Mouse (Mus musculus) layer of hippocampus, postnatal 36 days (tissue): ENCODE measurements around the gene Recql5. TPM values are rescaled to one million over a fixed set of nuclear protein-coding genes. Genes with fewer than 3 reads are reported as not detected.

Source experiments
- DNase-seq, 2 experiments: peaks; one replicate each; pipeline ENCODE4 v3.0.0; 2022
- total RNA-seq, 2 experiments: library from RNA; stranded (reverse); gene quantifications; 2 replicates each; pipeline ENCODE4 v1.2.3; 2021

Recql5 gene
- total RNA-seq, 2 experiments from 2014 or later: 30.4 to 35.1 TPM

DNA sequence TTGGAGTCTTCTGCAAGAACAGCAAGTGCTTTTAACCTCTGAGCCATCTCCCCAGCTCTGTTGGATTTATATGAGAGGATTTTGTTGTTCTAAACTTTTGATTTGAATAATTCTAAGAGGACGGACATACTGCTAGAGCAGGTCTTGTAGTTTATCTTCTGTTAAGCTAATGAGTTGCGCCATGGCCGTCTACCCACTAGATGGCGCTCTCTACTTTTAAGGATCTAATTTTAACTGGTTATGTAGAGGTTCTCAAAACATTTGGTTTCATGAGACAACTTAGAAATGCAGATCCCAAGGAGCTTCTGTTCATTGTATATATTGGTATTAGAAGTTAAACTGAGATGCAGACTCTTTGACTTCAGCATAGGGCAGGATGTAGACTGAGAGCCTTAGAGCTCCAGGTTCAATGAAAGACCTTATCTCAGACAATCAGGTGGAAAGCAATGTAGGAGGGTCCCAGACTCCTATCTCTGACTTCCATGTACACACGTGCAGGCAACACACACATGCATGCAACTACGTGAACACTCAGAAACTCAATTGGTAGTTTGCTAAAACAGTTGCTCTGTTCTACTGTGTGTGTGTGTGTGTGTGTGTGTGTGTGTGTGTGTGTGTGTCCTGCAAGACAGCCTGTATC is 6.5 kb upstream of the Recql5 start:
- peak; percentile 43 to 57 for DNase-seq

DNA sequence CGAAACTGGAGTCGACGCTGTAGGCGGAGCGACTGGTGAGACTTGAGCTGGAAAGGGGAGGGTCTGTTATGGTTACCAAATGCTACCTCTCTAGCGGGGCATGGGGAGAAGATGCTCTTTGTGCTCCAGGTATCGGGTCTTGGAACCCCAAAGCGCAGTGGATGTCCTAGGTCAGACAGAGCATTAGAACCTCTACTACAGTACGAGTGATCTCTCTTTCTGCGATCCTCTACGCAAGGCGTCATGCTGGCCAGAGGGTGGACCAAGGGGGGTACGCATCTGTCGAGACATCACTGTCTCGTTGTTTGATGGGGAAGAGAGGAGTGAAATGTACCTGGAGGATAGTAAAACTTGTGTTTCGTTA is 452 bp upstream of the Recql5 start:
- no peak for DNase-seq

DNA sequence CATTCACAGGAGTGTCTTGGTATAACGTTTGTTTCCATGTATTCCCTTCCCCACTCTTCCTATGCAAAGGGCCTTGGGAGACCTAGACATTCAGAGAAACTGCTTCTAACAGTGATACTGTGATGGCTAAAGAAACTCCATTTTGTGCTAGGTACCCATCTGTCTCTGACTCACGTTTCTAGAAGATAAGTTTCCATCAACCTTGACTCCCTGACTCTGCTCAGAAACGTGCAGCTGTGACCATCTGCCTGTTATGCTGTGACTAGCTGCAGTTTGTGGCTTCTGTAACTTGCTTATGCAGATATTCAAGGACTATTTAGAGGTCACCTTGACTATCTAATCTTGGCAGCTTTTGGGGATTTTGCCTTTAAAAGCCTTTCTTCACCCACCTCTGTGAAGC is 2.0 kb downstream of the Recql5 start:
- no peak for DNase-seq

DNA sequence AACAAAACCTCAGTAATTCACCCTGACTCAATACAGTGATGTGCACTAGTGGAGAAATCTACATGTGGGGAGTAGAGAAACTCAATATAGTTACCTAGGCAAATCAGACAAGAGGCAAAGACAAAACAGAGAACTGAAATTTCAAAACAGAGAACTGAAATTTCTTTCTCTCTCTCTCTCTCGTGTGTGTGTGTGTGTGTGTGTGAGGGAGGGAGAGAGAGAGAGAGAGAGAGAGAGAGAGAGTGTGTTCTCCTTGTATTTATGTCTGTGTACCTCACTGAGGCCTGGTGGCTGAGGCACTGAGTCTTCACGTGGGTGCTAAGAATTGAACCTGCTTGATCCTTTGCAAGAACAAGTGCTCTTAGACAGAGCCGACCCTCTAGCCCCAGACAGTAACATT is 3.5 kb downstream of the Recql5 start:
- DNase-seq: no peak

DNA sequence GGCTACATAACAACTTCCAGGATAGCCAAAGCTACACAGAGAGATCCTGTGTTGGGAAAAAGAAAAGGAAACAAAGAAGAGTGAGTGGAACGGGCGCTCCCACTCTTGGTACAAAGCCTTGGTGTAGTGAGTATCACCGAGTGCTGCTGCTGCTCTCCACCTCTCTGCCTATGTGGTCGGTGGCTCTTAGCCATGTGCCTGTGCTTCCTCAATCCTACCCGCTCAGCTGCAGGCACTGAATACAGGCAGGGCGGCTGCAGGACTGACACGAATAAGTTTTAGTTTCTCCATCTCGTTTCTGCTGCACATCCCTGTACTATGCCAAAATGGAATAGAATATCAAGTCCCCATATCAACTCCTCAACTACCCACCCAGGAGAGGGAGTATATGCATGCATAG is 4.2 kb downstream of the Recql5 start:
- DNase-seq: no peak

DNA sequence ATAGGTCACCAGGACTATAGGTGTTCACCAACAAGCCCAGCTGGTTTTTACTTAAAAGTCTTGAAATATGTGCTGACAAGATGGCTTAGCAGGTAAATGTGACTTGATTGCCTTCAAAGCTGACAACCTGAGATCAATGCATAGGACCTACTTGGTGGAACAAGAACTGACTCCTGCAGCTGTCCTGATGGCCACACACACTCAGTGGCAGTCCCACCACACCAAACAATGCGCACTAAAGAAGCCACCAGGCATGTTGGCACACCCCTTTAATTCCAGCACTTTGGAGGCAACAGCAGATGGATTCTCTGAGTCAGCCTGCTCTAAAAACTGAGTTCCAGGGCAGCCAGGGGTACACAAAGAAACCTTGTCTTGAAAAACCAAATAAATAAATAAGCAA is 11.3 kb downstream of the Recql5 start:
- no peak for DNase-seq

DNA sequence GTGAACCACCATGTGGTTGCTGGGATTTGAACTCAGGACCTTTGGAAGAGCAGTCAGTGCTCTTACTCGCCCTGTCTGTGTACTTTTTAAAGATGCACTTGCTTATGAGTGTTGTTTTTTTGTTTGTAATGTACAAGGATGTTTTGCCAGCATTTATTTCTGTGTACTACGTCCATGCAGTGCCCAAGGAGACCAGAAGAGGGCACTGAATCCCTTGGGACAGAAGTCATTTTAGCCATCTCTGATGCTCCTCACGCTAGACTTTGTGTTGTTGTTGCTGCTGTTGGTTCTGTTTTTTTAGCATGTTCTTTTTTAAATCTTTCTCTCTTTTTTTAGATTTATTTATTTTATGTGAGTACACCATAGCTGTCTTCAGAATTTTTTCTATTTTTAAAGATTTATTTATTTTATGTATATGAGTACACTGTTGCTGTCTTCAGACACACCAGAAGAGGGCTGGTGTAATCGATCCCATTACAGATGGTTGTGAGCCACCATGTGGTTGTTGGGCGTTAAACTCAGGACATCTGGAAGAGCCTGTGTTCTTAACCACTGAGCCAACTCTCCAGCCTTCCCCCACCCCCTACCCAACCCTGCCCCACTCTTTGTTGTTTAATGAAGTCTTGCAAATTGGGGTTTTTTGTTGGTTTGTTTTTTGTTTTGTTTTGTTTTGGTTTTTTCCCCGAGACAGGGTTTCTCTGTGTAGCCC is 13.0 kb downstream of the Recql5 start:
- no peak for DNase-seq

DNA sequence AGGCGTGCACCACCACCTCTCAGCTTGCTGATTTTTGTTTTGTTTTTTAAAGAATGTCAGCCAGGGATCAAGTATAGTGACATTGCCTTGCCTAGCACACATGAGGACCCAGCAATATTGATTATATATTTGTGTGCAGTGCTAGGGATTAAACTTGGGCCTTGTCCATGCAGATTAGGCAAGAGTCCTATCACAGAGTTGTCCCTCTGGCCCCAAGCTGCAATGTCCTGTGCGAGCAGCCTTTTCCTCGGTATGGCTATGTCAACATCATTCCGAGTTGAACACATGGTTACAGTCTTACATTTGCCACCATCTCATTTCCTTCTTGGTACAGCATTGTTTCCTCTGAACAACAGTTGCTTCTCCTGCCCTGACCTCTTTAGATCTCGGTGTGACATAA is 14.2 kb downstream of the Recql5 start:
- no peak for DNase-seq

DNA sequence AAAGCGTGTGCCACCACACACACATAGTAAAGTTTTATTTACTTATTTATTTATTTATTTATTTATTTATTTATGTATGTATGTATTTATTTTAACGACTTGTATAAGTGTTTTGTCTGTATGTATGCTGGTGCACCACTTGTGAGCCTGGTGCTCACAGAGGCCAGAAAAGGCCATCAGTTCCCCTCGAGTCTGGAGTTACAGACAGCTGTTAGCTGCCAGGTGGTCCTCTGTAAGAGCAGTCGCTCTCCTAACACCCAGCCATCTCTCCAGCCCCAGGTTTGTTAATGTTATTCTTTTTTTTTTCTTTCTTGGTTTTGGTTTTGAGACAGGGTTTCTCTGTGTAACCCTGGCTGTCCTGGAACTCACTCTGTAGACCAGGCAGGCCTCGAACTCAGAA is 14.6 kb downstream of the Recql5 start:
- no peak for DNase-seq

DNA sequence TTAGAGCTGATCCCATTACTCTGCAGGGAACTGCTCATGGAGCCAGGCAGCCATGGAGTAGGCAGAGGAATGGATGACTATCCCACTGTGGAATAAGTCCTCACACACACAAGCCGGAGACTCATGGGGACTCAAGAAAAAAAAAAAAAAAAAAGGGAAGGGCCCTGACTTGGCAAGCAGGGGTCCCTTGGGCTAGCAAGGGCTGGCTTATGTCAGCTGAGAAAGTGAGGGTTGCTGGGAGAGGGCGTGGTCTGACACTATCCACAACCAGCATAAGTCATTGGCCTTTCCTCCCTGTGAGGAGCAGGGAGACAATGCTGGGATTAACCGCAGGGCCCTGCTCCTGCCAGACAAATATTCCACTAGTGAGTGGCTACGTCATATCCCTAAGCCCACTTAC is 16.7 kb downstream of the Recql5 start:
- DNase-seq: no peak

DNA sequence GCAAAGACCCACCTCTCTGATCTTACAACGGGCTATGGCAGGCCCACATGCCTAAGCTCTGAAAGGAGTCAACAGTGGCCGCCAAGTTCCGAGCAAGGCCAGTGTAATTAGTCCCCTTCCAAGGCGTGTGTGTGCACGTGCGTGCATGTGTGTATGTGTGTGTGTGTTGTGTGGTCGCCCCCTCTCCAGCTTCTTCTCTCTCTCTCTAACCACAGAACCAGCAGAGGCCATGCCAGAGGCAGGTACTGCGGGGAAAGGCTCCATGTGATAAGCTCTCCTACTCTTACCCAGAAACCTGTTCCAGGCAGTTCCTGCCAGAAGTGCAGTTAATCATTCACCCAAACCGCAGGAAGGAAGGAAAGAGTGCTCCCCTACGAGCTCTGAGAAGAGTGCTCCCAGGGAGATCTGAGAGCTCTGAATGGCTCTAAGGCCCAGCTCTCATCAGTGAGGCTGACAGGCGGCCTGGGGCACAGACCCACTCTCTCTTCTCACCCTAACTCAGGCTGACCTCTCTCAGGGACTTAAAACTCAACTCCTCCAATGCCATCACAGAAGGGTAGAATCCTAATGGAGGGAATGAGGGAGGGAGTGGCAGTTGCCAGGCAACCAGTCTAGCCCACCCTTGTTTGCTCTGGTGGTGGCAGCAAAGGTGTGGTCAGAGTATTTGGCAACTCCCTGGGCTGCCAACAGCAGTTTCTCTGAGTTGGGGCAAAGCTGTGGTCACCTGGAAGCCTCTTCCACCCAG is 21.5 kb downstream of the Recql5 start, which contains the start of gene Smim6:
Gene Smim6, plus strand, starts transcription at position 386 of the 745 bp plus-strand sequence.
- DNase-seq: no peak

DNA sequence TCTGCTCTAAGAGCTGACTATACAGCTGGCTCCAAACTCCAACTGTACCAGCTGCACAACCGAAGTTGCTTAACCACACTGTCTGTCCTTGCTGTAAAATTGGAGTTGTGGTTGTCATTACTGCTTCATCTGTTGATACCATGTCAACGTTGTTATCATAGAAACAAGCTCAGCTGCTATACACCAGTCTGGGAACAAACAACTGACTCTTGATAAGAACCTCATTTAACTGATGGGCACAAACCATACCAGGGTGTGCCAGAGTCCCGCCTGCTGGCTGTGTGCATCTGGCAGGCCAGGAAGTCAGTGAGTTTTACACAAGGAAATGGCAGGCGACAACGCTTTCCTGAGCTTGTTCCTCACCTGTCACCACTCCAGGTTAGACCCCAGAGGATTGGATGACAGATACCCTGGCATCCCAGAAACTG is 22.1 kb downstream of the Recql5 start:
- no peak for DNase-seq

DNA sequence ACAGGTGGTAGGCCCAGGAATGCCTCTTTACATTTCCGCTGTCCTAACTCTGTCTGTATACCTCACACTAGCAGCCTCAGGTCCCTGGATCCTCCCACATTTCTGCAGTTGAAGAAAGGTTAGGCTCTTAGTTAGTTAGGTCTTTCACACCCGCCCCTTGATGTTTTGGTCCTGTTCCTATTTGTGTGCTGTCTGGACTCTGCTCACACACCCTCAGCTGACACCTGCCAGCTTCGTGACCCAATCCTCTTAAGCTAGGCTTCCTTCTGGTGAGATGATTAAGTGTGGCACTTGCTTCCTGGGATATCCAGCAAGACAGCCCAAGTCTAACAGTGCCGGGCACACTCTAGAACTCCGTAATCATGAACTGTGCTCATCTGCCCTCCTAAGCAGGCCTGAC is 26.8 kb downstream of the Recql5 start:
- no peak for DNase-seq

DNA sequence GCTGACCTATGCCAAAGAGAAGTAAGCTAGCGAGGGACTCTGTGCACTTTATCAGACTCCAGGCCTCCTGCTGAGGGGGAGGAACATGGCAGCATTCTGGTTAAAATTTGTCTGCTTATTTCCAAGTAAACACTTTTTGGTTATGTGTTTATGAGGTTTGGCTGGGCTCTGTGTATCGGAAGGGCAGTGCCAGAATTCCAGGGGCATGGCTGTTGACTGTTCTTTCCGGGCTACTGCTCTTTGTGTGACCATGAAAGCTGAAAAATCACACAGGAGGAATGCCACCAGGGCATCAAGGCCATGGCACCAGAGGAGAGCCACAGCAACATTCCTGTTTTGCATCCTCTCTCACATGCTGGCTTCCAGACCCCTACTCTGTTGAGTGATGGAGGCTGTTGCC is 27.2 kb downstream of the Recql5 start:
- no peak for DNase-seq

DNA sequence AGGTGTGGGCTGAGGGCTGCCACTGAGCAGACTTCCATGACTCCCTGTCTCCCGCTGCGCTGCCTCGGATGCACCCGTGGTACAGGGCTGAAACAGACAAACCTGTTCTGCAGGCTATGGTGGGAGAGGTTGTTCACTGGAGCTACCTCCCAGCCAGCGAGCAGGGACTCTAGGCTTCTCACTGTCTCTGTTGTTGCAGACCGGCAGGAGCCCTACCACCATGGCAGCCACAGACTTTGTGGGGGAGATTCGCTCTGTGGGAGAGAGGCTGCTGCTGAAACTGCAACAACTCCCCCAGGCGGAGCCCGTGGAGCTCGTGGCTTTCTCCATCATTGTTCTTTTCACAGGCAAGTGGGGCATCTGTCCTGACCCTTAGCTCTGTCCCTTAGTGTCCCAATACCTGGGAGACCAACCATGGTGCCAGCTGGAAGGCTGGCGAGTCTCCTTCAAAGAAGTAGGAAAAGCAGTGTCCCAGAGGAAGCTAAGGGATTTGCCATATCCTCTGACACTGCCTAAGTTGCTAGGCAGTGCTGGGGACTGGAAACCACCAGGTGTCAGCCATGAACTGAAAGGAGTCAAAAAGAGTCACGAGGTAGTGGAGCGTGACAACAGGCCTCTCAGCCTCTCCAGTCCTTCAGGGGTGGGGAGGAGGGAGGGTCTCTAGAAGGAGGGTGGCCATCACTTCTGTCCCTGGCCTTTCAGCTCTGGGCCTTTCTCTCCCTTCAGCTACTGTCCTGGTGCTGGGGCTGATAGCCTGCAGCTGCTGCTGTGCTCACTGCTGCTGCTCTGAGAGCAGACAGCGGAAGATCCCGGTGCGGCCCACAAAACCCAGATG is 28.1 kb downstream of the Recql5 start:
- DNase-seq: peak; percentile 47 to 67

DNA sequence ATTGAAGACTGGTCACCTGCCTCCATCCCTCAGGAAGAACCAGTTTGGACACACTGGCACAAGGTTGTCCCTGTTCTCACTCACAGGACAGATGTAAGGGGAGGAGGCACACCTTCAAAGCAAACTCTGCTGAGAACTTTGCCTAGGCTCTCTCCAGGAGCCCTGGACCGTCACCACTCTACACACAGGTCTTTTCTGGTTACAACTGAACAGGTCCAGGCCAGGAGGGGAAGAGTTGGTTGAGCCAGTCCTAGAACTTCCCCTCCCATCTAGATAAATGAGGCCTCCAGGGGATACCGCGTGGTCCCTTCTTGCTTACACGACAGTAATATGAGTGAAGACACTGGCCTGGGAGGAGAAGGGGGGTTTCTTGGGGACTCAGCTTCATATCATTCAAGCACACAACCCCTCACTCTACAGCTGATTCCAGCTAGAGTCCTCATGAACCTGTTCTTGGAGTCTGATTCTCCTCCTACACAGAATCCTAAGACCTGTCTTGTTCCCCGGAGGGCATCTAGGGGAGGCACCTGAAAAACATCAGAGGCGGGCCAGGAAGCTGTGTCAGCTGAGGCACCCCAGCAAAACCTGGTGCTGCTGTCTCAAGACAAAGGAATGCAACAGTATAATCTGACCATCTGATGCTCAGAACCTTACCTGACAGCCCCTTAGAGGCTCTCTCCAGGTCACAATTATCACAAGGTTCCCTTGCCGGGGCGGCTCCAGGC is 28.9 kb downstream of the Recql5 start:
- no peak for DNase-seq

DNA sequence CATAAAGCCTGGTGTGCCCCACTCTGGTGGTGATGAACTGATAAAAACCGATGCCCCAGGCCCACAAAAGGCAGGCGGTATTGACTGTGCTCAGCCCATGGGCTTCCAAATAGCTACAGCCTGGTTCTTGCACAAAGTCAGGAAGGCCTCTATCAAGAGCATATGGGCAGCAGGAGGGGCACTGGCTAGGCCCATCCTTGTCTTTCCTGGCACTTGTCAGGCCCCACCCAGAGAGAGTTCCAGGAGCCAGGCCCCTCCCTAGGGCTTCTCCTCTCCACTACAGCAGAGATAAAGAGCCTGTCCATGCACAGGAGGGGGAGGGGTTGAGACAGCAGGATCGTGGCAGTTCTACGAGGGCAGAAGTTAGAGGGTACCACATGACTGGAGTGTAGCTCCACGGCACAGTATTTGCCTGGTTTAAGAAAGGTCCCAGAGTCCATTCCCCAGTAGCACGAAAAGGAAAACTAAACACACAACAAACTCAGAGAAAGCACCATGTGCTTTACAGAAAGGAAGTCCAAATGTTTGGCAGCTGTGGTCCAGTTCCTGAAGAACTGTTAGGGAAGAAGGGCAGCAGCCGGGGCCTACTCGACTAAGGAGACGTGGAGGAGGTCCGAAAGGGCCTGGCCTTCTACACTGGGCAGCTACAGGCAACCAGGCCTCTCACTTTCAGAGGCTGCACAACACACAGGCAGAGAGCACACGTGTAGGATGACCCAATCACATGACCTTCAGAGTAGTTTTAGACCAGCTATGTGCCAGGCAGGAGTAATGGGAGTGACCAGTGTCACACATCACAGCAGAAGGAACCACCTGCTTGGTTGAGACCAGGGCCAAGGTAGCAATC is 29.7 kb downstream of the Recql5 start:
- DNase-seq: no peak

DNA sequence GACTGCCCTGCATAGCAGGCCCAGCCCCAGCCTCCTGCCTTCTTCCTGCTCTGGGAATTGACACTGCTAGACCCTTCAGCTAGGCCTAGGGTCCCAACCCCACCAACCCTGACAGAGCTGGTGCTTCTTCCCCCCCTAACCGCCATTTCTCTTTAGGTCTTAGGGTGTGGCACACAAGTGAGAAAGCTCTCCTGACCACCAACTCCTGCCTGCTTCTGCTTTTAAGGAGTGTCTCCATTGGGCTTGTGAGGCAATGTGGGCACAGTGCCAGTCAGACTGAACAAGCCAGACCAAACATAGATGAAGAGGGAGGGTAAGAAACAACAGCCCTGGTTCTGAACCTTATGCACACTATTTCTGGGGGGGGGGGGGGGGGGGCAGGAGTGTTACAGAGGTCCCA is 30.4 kb downstream of the Recql5 start:
- DNase-seq: no peak

DNA sequence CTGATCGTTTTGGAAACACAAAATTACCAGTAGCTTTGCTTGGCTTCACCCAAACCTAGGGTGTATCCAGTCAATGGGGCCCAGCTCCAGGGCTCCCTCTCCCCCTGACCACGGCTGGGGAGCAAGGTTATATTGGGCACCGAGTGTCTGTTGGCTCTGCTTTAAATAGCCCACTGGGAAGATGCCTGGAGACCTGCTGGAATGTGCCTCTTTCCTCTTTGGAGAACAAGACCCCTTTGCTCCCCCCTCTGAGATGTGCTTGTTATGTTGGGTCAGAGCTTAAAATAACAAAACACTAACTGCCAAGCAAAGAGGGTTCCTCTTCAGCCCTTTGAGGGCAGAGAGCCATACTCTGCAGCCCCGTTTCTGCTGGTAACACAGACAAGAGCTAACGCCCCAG is 31.1 kb downstream of the Recql5 start:
- no peak for DNase-seq

DNA sequence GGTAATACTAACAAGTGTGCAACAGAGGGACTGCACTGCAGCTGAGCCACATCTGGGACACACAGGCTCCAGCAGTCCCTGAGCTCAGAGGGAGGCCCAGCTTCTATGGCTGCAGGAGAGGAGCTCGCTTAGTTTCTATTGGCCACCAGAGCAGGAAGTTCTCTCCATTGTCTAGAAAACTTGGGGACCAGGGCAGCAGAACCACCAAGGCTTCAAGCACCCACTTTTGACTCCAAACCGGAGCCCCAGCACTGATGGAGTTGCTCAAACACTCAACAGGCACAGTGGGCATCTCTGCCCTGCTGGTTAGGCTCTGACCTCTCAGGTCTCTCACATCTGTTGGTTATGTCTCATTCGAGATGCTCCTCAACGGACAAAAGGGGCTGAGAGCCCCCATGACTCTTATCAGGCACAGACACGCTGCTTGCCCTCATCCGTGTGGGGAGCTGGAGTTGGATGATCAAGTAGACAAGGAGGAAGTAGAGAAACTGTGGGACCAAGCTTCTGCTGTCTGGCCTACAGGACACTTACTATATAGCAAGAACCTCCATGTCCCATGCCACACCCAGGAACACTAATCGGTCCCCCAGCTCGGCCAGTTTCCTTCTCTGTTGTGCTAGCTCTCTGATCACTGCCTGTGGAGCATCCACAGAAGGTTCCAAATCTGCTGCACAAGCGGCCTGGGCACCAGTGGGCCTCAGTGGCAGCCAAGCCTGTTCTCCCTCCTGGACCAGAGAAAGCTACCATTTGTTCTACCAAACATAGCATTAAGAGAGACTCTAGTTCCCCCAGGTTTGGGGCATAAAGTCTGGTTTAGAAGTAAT is 31.7 kb downstream of the Recql5 start:
- DNase-seq: no peak
